Mouse (Mus musculus): ENCODE measurements around the gene Abcf2.

The Abcf2 gene

DNA sequence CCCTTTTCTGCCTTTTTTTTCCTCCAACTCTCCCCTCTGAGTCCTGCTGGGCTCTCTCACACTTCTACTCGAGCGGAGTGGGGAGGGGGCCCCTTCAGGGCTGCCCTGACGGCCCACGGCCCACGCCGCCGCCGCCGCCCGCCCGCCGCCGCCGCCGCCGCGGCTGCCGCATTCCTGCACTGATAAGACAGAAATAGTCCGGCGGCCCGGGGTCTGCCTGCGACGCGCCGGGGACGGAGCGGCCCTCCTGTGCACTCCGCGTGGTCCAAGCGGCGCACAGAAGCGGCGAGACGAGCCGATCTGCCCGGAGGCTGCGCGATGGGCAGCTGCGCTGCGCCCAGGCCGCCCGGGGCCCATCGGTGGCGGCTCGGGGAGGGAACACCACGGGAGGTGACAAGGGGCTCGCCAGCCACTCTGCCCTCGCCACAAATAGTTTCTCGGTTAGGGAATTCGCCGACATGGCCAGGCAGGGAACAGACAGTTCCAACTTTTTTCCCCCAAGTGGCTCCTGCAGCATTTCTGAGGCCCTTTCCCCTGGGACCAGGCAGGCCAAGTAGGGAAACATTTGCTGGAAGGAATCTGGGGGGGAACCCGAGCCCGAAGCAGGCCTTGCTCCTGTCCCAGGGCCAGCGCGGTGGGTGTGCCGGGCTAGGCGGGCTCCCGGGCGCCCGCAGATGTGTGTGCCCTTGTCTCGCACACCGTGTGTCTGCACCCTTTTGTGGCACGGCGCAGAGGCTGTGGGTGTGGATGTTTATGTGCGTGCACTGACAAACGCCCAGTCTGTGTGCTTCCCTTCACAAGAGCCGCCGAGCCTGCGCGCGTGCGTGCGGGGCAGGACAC lies 24.9 kb upstream of the Abcf2 start:
- DNase-seq, result peak; percentile 84 to 88

DNA sequence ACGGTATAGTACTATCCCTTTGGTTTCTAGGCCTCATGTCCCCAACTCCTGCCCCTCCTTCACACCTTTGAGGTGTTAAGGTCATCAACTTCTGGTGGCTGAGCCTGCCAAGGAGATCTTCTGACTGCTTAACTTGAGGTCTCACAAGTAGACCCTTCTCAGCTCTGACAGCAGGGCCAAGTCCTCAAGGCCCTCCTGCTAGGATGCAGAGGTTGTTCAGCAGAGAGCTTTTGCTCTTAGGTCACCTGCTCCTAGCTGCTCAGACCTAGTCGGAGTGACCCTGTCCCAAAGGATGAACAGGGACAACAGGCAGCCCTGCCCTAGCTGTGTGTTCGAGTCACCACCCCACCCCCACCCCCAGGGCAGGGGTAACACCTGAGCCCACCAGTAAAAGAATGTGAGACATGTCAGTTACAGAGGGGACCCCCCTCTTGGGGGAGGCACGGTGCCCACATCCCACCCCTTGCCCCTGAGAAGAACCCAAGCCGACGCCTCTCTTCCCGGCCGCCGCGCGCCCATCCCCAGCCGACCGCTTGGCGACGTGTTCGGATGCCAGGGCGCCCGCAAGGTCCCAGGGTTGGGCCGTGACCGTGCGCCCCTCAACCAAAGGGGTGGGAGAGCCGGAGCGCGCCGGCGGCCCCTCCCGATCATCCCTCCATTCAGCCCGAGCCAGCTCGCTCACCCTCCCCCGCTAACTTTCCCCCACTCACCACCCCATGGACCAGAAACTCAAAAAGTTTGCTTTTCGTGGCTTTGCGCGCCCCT lies 24.0 kb upstream of the Abcf2 start:
- DNase-seq, result peak; percentile 69

DNA sequence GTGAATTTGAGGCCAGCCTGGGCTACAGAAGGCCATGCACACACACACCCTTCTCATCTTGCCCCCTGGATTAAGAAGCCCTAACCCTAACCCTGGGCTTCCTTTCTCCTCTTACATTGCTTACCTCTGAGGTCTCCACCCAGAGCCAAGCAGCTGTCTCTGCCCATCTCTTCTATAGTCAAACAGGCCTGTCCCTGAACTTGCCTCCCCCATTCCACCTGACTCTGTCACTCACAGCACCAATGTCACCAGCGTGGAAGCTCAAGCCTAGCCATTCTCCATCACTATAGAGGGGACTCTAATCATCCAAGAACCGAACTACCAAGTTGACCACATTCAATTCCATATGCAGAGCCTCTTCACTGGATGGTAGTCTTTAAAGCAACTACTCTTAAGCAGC lies 23.0 kb upstream of the Abcf2 start:
- DNase-seq, result peak; percentile 14 to 29

DNA sequence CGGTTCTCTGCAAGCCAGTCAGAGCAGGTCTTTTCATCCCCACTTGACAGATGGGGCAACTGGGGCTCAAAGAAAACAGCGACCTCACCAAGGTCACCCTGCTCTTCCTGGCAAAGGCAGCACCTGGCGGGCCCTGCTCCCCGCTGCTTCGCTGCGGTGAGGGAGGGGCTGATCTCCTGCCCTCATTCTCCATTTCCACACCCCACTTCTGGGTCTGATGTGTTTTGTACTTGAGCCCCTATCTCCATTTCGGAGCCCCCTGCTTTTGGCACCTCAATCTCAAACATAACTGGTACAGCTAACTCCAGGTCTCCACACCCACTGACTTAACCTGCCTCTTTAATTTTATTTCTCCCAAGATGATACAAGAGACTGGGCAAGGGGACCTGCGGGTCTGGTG lies 21.9 kb upstream of the Abcf2 start:
- peak; percentile 49 to 58 for DNase-seq

DNA sequence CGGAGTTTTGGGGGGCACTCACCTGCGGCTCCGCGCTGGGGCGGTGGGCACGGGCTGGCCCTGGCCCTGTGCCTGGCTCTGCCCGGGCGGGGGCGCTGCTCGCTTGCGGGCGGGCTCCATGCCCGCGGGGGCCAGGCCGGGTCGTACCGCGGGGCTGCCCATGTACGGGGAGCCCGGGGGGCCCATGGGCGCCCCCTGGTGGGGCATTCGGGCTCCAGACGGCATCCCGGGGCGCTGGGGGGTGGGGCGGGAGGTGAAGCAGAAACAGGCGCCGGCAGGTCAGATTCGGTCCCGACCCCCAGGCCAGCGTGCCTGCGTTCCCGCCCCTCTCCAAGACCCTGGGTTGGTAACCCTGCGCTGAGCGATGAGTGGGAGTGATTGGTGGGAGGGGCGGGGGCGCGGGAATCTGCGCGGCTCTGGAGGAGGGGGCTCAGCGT lies 21.3 kb upstream of the Abcf2 start:
- DNase-seq, result peak; percentile 82

DNA sequence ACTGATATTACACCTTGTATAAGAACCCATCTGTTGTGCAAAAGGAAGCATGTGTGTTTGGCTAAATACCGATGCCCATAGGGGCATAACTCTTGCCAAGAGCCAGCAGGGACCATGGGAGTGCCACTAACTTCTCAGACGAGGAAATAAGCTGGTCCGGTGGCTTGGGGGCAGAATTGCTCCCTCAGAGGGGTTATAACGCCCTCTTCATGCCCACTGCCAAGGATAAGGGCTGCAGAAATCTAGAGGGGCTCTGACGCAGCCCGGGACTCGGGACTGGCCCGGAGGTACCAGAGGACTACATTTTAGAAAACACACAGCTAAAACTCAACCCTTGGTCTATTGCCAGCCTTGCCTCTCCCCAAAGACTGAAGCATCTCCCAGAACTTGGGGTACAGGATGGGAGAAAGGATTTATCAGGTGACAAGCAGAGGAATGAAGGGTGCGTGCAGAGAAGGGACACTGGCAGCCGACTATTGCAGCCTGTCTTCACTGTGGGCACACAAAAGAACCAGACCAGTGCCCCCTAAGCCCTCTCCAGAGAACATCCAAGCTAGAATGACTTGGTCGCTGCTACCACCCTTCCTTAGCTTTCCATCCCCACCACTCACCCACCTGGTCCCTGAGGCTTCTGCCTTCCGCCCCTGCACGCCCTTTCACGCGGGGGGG lies 20.8 kb upstream of the Abcf2 start:
- DNase-seq, result peak; percentile 82 to 89

DNA sequence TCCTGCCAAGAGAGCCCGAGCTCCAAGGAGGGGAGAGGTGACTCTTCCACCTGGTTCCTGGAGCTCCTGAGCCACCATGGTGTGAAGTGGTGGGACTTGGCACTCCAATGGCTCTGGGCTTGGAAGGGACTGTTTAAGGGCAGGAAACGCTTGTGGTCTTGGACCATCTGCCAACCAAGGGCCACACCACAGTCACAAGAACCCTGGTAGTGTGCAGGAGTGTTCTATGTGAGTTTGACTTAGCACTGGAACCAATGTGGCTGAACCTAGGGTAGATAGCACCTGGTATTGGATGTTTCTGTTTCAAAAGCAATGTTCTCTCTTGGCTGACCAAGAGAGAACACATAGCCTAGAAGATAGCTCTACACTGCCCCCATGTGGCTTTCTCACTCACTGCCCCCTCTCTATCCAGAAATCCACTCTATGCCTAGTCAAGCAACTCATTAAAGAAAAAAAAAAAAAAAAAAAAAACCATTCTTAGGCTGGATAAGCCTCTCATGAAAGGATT lies 20.0 kb upstream of the Abcf2 start:
- peak; percentile 89 to 93 for DNase-seq

DNA sequence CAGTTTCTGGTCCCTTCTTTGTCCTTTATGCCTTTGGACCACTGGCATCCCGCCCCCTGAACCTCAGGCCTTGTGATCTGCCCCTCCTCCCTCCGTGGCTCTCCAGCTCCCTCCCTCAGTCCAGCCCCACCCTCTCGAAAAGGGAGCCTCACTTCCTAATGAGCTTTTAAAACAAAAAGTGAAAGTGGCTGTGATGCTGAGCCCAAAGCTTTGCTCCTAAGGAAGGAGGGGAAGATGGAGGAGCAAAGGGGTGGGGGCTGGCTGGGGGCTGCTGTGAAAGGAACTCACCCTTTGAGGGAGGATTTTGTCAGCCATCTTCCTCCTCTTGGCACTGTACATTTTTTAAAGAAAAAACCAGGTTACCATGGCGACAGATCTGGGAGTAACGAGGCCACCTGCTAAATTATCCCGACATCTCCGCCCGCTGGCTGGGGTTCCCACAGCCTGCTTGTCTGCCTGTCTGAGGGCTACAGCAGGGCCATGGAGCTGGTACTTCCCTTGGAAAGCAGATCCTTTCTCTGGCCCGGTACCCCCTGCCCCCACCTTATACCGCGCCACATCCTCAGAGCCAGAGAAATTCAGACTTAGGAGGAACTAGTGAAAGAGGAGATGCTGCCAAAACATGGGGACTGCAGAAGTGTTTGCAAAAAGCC lies 19.4 kb upstream of the Abcf2 start:
- DNase-seq, result peak; percentile 75 to 77

DNA sequence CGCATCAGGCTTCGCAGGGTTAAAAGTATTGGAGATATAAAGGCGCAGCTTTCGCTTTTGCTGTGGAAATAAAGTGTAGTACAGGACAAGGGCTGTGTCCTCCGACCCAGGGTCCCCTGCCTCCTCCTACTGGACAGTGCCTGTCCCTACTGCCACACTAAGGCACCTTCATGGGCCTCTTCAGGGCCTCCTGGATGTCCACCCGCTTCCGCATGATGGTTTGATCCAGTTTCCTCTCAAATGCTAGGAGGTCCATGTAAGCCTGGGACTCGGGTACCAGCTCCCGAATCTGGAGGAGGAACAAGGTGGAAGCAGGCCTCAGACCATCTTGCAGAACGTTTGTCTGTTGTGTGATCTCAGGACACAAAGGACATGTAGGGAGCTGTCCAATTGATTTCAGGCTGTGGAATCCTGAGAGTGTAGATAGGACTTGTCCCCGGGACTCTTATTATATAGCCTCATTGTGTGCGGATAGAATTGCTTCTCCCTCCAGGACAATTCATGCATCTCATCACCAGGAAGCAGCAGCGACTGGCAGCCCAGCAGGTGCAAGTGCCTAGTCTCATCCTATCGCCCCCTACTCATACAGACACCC lies 18.6 kb upstream of the Abcf2 start:
- DNase-seq, result peak in 1 of 2 experiments; percentile 37

DNA sequence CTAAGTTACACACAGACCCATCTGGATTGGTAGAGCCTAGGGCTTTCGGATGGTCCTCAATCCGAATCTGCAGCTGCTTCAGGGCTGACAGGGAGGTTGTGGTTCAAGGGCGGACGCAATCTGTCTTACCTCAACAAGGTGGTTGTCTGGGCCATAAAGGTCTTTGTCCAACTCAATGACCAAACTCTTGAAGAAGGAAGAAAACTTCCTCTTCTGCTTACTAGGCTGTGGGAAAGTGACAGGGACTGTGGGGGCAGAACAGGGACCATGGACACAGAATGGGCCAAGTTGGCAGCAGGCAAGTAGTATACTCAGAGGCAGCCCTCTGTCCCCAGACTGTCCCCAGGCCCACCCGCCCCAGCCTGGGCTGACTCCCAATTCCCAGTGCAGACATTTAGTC lies 18.0 kb upstream of the Abcf2 start:
- DNase-seq, result no peak

DNA sequence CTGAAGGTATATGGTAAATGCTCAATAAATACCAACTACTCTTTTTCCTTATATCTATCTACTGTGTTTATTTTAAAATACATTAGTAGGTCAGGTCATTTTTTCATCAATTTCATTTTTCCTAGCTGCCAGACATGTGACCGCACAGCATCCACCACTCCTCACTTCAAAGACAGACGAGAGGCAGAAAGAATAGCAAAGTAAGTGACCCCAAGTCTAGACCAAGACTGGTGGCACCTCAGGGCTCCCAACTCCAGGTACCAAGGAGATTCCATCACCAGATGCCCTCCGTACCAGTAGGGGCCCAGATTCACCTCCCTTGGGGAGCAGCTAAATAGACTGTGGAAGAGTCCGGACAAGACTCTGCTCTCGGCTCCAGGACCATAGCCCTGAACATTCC lies 17.1 kb upstream of the Abcf2 start:
- DNase-seq, result no peak

DNA sequence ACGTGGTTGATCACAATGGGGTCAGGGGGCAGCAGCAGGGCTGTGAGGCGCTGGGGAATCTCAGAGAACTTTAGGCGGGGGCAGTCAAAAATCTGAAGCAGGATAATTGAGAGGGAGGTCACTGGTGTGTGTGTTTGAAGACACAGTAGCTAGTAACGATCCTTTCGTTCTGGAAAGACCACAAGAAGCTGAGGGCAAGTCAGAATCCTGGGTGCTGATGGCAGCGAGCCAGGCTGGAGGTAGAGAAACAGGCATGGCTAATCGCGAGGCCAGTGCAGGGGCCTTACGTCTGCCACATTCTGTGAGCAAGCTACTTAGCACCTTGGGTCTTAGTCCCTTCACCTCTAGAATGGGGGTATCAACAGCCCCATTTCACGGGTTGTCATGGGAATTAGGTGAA lies 16.7 kb upstream of the Abcf2 start:
- DNase-seq, result peak in 1 of 2 experiments; percentile 48

DNA sequence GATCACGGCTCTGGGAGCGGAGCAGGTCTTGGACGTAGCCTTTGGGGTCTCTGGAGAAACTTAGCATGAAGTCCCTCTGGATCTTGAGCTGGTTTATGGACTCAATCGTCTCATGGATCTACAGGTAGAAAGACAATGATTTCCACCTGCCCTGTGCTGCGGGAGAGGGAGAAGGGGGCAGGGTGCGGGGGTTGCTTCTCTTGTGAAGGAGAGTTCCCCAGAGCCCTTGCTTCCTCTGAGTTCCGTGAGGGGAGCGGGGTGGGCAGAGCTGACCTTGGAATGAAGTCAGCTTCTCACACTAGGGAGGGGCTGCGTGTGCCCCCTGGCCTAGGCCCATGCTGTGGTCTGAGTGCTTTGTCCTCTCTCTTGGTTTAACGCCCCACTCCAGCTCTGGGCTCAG lies 16.0 kb upstream of the Abcf2 start:
- DNase-seq, result peak in 1 of 2 experiments; percentile 17

DNA sequence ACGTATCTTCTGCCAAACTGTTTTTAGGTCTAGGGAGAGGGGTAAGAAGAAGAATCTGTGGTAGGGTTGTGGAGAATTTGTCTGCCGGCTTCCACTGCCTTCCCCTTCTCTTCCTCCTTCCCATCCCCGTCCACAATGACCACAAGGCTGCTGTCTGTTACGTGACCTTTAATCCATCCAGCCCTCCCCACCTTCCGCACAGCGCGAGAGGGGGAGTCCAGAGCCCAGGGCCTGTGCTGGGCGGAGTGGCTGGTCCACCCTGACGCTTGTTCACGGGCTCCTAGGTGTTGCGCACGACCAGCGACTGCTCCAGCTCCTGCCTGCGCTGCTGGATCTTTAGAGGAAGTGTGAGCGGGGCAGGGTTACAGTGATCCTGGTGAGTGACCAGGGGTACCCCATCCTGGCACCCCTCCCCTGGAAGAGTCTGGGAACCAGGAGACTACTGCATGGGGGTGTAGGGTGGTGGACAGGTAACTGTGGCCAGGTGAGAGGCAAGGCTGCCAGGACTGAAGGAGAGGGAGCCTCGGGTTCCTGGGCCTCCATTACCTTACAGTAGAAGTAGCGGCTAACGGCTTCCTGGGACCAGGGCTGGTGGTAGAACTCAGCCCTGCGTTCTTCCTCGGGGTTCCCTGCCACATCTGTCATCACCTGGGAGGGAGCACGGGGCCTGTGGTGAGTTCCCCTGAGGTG lies 15.3 kb upstream of the Abcf2 start:
- DNase-seq, result peak in 1 of 2 experiments; percentile 24

DNA sequence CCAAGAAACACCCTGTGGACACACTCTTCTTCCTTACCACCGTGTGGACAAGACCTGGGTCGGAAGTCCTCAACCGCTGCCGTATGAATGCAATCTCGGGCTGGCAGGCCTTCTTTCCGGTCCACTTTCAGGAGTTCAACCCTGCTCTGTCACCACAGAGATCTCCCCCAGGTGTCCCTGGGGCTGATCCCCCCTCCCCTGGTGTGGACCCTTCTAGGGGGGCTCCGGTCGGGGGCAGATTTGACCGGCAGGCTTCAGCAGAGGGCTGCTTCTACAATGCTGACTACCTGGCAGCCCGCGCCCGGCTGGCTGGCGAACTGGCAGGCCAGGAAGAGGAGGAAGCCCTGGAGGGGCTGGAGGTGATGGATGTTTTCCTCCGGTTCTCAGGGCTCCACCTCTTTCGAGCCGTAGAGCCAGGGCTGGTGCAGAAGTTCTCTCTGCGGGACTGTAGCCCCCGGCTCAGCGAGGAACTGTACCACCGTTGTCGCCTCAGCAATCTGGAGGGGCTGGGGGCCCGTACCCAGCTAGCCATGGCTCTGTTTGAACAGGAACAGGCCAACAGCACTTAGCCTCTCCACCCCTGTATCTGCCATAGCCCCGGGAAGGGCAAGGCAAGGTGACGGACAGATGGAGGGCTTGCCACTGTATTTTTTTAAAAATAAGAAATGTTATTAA lies 14.7 kb upstream of the Abcf2 start:
- DNase-seq, result peak; percentile 34 to 41

DNA sequence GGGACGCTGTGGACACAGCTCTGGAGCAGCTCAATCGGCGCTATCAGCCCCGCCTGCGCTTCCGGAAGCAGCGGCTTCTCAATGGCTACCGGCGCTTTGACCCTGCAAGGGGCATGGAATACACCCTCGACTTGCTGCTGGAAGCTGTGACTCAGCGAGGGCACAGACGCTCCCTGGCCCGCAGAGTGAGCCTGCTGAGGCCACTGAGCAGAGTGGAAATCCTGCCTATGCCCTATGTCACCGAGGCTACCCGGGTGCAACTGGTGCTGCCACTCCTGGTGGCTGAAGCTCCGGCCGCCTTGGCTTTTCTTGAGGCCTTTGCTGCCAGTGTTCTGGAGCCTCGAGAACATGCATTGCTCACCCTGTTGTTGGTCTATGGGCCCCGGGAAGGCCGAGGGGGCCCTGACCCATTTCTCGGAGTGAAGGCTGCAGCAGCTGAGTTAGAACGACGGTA lies 14.0 kb upstream of the Abcf2 start:
- peak; percentile 33 to 42 for DNase-seq

DNA sequence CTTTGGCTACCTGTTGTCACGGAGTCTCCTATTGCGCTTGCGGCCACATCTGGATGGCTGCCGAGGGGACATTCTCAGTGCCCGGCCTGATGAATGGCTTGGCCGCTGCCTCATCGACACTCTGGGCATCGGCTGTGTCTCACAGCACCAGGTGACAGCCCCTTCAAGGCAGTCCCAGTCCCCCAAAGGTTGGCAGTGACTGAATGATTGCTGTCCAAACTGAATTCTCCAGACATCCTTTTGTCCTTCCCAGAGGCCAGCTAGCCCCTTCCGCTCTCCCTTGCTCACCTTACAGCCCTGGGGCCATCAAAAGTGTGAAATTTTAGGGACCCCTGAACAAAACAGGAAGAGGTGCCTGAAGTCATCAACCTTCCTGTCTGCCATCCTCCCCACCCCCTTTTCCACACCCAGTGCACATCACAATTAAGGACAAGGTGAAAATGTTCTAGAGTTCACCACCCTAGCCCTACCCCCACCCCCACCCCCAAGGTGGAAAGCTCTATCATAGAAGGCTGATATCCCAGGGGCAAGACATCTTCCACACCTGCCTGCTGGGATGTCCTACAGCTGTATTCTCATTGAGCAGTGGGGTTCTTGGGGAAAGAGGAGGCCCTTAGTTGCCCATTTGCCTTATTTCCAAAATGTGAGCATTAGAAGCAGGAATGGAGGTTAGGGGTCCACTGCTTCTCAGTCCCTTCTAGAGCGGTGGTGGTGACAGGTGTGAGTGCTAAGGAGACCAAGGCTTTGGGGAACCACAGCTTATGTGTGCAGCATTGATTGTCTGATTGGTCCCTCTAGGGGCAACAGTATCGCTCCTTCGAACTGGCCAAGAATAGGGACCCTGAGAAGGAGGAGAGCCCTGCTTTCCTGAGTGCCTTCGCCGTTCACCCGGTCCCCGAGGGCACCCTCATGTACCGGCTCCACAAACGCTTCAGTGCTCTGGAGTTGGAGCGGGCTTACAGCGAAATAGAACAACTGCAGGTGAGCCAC lies 12.5 kb upstream of the Abcf2 start:
- peak; percentile 18 to 27 for DNase-seq

DNA sequence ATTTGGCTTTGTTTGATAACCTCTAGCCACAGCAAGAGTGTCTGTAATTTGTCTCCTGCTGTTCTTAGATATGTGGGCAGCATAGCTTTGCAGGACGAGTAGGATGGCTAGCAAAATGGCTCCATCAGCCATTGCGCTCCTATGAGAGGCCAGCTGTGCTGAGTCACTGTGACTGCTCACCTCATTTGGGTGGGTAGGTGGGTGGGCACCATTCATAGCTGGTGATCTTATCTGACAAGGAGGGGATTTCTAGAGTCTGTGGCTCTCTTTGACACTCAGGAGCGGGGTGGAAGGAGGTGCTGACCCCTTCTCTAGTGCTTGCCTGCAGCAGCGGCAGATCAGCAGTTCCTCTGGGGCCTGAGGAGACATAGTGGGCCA lies 9.9 kb upstream of the Abcf2 start:
- peak; percentile 19 to 38 for DNase-seq

DNA sequence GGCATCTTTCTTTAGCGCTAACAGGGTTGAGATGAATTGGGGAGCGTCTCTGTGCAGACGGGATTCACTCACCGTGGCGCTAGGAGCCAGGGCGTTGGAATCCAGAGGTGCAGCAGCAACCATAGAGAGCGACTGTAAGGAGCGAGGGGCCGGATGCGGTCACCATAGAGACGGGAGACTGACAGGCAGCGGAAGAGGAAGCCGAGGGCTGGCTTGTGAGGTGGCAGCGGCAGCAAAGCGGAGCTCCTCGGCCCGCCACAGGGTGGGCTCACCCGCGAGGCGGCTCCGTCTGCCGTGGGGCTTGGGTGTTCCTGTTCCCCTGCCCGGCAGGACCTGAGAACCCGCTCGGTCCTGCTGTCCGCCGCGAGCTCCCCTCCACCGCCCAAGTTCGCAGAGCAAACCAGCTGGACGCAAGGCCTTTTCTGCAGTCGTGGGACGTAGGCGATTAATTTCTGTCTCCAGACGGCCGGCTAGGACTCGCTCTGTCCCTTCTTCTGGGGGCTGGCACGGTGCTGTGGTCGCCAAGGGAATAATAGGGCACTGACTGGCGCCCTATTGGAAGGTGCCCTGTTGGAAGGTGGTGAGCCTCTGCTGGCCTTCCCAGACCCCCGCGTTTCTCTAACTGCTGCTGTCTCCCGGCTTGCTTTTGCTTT lies 9.4 kb upstream of the Abcf2 start, which contains the start of gene Chpf2:
Gene Chpf2, plus strand, starts transcription at position 195 of the 653 bp plus-strand sequence.
- peak; percentile 86 to 91 for DNase-seq

Data from cerebellum, postnatal 10 days (tissue).